Mouse (Mus musculus): ENCODE results near the gene Mcrip1.
A peak's percentile ranks its signal among the peaks of the same experiment; 100 is the strongest.
"Not testable (repeated sequence)": the region's sequence is repeated elsewhere in the genome, so short reads cannot be mapped to it uniquely, and the experiment has no call there.

Gene Mcrip1

DNA sequence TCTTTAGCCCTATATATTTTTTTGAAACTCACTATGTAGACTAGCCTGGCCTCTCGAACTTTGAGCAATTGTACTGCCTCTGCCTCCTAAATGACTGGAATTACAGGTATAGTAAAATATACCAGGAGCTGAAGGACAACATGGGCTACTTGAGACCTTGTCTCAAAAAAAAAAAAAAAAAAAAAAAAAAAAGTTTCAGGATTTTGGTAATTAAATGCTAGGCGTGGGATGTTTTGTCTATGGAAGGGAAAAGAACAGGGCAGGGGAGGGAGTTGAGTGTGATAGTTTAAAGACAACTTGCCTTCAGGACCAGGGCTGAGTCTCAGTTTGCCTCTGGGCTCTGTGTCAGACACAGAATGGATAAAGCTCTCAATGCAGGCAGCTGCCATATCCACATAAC, 25.5 kb upstream of the Mcrip1 start:
- no peak for DNase-seq (ENCODE audit: inconsistent ontology term)

DNA sequence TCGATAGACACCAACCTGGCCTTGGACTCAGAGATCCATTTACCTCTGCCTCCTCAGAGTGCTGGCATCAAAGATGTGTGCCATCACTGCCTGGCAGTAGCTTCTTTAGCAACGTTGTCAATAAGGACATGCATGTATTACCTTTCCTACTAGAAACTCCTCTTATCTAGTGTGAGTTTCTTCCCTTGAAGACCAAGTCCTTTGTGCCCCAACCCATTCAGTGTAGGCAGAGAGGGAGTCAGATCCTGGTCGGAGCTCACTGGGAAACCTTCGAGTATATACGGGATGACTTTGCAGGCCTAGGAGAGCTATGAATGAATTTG, 24.7 kb upstream of the Mcrip1 start:
- DNase-seq (ENCODE audit: inconsistent ontology term), result peak; percentile 9

DNA sequence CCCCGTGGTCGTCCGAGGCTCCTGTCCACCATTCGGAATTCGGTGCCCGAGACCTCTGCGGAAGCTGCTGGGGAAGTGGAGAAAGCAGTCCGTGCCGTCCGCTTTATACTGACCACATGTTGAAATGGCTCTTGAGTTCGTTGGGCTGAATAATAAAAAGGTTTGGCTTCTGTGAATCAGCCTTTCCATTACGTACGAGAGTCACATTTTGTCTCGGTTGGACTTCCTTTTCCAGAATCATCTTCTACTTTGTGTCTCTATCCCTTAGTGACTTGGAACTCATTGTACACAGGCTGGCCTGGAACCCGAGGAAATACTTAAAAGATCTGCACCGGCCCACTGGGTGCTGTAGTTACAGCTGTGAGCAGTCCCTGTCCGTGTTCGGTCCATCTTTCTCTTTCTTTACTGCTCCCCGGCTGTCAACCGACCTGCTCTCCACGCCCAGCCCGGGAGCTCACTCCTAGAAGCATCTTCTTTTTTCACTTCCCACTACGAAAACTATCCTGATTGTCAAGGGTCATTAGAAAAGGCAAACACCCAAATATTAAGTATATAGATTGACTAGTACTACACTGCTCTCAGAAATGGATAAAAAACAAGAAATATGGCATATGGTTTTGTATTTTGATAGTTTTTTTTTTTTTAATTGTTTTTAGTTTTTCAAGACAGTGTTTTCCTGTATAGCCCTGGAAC, 24.2 kb upstream of the Mcrip1 start:
- no peak for DNase-seq (ENCODE audit: inconsistent ontology term)

DNA sequence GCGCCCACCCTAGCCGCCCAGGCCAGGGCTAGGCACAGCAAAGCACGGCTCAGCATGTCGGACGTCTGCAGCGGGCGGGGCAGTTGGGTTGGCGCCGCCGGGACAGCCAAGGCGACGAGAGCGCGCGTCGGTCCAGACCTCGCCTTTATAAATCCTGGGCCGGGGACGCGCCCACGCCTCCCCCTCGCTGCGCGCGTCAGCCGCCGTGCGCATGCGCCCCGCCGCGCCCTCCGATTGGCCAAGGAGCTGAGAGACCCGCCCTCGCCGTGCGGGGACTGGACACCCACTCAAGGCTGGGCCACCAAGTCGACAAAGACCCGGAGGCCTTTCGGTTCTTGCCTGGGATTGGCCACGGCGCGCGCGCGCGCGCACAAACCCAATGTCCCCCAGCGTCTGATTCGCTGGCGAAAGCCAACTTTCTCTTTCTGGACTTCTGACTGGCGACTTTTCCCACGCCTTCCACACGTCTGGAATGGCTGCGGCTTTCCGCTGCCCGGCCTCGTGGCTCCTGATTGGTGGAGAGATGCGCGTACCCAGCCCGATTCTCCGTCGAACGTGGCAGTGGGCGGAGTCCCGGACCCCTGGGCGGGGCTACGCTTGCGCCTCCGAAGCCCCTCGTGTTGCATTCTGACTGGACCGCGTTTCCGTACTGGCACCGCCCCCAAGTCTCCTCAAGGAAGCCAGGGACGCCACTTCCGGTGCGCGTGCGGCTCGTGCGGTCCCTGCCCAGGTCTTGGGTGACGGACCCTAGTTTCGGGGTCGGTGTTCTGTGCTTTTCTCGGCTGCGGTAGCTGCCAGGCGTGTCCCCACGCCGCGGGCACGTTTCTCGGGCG, 23.4 kb upstream of the Mcrip1 start, which contains the start of gene P4hb:
Gene P4hb (minus strand): TSS at position 502 of the 833 bp plus-strand sequence.
- peak; percentile 100 for DNase-seq (ENCODE audit: inconsistent ontology term)

DNA sequence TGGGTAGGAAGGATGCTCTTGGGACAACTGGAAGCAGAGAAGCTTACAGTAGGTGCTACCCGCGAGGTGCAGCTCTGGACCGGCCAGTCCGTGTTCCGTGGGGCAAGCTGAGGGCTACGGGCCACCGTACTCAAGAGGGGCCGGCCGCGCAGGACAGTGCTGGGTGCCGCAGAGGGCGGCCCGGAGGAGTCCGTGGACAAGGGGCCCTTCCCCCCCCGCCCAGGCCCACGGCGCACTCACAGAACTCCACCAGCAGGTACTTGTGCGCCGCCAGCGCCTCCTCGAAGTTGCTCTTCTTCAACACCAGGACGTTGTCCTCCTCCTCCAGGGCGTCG, 22.9 kb upstream of the Mcrip1 start:
- DNase-seq (ENCODE audit: inconsistent ontology term), result no peak

DNA sequence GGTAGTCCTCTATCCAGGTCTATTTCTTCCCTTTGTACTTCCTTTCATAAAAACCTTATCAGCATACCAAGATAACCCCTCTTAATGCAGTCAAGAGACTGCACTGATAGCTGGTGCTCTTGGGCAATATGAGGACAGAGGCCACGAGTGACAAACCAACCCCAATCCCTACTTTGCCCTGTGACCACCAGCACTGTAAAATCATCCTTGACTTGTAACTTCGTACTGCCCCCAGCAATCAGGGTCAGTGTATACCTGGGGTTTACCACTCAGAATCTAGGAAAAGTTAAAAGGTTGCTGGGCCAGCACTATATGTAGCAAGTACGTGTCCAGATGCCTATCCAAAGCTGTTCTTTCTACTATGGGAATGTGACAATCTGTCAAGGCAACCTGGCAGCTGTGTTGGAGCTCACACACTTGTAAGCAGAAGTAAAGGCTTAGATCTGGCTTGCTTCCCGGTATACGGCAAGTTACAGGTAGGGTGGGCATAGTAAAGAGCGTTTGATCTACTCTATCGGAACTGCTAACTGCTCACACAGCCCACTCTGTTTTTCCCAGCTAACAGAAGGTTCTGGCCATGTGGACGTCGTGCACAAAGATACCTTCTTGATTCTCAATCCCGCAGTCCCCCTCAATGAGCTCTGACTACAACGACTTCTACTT, 22.4 kb upstream of the Mcrip1 start:
- DNase-seq (ENCODE audit: inconsistent ontology term), result peak; percentile 6

- no peak for DNase-seq (ENCODE audit: inconsistent ontology term)
These were observed 21.6 kb upstream of the Mcrip1 start for GRCm38 (mm10) chr11:120571122-120571521.

GRCm38 (mm10) chr11:120568324-120568723, 18.8 kb upstream of the Mcrip1 start:
- no peak for DNase-seq (ENCODE audit: inconsistent ontology term)

DNA sequence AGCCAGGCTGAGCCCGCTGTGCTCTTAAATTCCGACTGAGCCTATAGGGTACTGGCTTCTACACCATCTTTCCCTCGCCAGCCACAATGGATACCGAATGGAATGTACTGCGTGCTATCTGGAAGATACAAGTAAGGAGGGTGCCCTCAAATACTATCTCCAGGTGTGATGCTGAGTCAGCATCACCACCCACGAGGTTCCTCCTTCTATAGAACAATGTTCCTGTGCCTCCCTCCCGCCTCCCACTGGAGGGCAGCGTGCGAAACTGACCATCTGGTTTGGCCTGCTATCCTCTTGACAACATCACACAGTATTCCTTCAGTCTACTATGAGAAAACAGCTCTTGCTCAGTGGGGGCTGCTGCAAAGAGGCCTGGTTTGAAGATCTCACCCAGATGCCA, 15.6 kb upstream of the Mcrip1 start:
- DNase-seq (ENCODE audit: inconsistent ontology term), result no peak

DNA sequence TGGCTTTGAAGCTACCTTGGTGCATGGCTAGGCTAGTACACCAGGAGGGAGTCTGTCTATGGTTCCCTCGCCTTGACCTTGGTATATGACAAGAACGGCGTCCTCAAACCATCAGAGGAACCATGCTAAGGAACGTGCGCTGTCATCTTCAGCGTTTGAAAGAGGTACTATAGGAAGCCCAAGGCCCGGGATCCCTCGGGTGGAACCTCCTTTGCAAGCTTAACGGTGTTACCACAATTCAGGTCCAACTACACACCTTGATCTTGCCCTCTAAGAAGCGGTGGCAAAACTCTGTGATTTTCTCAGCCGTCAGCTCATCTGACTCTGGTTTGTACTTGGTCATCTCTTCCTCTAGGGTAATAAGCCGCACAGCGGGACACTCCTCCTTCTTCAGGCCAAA, 13.4 kb upstream of the Mcrip1 start:
- DNase-seq (ENCODE audit: inconsistent ontology term), result no peak

- no peak for DNase-seq (ENCODE audit: inconsistent ontology term)
These were observed 11.6 kb upstream of the Mcrip1 start for GRCm38 (mm10) chr11:120560952-120561728.

DNA sequence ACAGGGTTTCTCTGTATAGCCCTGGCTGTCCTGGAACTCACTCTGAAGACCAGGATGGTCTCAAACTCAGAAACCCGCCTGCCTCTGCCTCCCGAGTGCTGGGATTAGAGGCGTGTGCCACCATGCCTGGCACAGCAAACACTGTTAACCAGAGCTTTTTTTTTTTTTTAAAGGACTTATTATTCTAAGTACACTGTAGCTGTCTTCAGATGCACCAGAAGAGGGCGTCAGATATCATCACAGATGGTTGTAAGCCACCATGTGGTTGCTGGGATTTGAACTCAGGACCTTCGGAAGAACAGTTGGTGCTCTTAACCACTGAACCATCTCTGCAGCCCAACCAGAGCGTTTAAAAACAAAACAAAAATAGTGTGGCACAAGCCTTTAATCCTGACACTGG, 9.3 kb upstream of the Mcrip1 start:
- not testable (repeated sequence) for DNase-seq (ENCODE audit: inconsistent ontology term)

- no peak for DNase-seq (ENCODE audit: inconsistent ontology term)
These were observed 5.7 kb upstream of the Mcrip1 start for GRCm38 (mm10) chr11:120555260-120555659.

DNA sequence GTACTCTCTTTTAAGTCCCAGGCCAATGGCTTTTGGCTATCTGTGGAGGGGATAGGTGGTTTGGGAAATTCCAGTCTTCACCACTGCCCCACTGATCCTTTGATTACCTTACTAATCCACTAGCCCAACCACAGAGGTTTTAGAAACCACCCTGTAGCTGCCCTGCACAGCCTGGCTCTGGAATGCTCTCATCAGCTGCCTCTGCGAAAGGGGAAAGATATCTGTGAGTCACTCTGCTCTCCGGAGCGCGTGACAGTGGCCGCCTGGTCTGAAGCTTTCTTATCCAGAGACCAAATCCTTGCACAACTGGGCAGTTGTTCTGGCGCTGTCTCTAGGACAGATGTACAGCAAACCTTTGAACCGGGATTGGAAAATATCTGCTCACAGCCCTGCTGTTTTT, 5.3 kb upstream of the Mcrip1 start:
- peak; percentile 78 for DNase-seq (ENCODE audit: inconsistent ontology term)

DNA sequence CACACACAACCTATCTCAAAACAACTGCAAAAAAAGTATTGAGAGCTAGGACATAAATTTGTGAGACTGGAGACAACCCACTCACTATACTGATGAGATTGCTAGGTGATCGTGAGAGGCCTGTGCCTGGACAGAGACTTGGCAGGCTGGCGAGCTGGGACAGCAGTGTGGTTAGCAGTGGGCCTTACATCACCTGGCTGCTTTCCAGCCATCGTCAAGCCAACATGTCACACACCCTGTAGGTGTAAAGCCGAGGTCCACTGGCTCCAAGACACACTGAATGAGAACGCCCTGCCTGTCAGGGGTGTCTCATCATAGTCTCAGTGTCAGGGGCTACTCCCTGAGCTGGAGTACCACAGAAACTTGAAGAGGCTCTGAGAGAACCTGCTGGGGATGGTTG, 3.2 kb upstream of the Mcrip1 start:
- no peak for DNase-seq (ENCODE audit: inconsistent ontology term)

DNA sequence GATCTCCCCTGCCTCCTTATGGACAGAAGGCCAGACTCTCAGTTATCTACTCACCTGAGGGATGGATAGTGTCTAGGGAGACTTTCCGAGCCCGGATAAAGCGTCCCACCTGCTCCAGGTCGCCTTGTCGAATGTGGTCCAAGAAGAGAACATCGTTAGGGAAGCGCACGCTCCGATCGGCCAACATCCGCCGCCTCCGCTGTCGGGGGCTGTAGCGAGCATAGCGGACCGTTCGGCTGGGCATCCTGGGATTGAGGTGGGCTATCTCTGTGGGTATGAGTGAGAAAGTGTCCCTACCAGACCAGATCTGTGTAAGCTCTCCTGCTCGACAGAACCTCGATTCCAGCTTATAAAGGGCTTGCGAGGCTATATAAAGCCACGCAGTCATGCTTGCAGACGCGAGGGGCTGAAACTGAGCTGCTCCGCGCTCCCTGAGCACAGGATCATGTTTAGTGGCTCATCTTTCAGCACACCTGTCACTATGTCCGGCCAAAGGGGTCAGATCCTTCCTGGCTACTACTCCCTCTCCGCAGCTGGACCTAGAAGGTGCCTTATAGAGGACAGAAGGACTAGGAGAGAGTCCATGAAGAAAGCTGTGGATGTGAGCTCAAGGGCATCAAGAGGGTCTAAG, 1.4 kb upstream of the Mcrip1 start, which contains the start of gene Ppp1r27:
Gene Ppp1r27 (minus strand): TSS at position 323 of the 631 bp plus-strand sequence.
- no peak for DNase-seq (ENCODE audit: inconsistent ontology term)

DNA sequence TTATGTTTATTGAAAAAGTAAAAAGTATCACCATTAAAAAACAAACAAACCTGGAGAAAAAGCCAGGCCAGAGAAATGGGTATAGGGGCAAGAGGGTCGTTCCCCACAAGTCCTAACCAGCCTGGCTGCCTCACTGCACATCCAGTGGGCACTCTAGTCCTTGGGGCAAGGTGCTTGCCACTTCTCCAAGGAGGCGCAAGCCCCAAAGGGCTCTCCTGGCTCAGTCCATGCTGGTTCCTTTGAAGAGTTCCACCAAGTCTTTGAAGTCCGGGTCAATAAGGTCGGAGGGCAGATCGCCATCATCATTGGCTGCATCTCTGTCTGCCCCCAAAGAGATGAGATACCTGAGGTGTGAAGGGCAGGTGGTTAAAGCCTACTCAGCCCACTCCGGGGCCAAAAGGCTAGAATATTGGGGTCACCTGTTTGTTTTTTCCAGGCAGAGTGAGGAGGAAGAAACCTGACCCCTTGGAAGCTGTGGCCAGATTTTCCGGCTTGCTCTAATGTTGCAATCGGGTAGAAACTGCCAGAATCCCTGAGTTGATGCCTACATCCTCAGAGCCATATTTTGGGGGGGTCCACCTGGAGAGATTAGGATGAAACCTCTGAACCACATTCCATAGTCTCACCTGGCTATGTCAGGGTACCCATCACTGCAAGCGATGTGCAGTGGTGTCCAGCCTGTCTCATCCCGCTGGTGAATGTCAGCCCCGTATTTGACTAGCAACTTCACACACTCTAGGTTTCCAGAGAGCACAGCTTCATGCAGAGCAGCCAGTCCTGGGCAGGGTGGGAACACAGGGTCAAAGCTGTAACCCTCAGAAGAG, 671 bp upstream of the Mcrip1 start:
- no peak for DNase-seq (ENCODE audit: inconsistent ontology term)

- DNase-seq (ENCODE audit: inconsistent ontology term), result no peak
These were observed 750 bp downstream of the Mcrip1 start for GRCm38 (mm10) chr11:120548786-120549167.

DNA sequence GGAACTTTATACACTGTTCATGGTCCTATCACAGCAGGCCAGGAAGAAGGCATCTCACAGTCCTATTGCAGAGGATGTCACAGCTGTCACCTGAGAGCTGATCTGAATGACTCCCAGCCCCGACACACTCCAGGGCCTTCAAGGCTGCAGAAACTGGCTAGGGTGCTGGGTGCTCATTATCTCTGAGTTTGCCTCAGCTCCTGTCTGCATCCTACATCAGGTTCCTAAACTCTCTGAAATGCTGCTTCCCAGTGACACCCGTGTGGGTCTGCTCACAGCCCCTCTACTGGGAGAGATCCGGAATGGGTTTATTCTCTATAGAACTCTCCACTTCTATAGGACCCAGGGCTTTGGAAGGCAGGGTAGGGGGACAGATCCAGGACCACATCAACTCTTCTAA, 1.3 kb downstream of the Mcrip1 start:
- DNase-seq (ENCODE audit: inconsistent ontology term), result no peak

- no peak for DNase-seq (ENCODE audit: inconsistent ontology term)
These were observed 2.1 kb downstream of the Mcrip1 start for GRCm38 (mm10) chr11:120547469-120547868.

DNA sequence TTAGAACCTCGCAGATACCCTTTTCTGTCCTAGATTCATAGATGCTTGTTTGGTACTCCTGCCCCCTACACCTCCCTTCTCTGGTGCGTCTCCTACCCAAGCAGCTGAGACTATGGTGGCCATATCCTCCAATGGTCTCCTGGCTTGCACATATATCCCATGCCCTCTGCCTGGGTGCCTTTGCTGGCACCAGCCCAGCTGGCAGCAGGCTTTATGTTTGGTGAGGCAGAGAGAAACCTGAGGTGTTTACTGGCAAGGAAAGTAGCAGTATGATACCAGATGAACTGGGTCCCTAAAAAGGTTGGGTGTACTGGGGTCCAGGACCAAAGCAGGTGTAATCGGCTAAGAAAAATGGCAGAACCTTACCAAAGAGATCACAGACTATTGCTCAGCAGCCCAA, 3.6 kb downstream of the Mcrip1 start:
- no peak for DNase-seq (ENCODE audit: inconsistent ontology term)

Measured in Muller cell, postnatal 12 days (primary cell).